In genomic region chr13:97837443-97838000, GRCm38 (mm10) we compare ENCODE assay signal across 10 mouse cellular contexts.
DNase-seq lines count a peak whose midpoint lies in the region; ATAC-seq lines count a peak whose summit lies in the region.
"Had no signal": no experiment of that assay in that cellular context is flagged by ENCODE, and none has a peak within 500 bp of the region (broad histone marks: within the 10 kb centered on the region; RNA-seq: fewer than 3 reads in every experiment).

No protein-coding gene starts in this region.

- no peaks in the 10 kb centered on the region for H3K36me3 ChIP-seq in heart, embryonic 11.5 days (ENCODE audit: control insufficient read depth, insufficient read depth, low read length)
- H3K36me3 ChIP-seq in intestine, embryonic 16.5 days (ENCODE audit: control insufficient read depth, insufficient read depth, low read length) = no peaks in the 10 kb centered on the region
- H3K36me3 ChIP-seq: forebrain, embryonic 15.5 days had no signal

- 42% methylated on average over 7 of the region's 7 CpGs for WGBS in heart, embryonic 11.5 days (ENCODE audit: insufficient replicate concordance)
- 29% methylated on average over 7 of the region's 7 CpGs for WGBS in intestine, embryonic 16.5 days

- peaks cover 5% of the 10 kb centered on the region; the same call in 1 of the 2 replicates for H3K4me1 ChIP-seq in heart, embryonic 11.5 days (ENCODE audit: control insufficient read depth, insufficient read depth, low read length)
- peaks cover 5% of the 10 kb centered on the region for H3K4me1 ChIP-seq in intestine, embryonic 16.5 days (ENCODE audit: control insufficient read depth, insufficient read depth, low read length)

- no peak overlapping the region for H3K9ac ChIP-seq in heart, embryonic 11.5 days (ENCODE audit: low read depth, low read length)
- no peak overlapping the region for H3K9ac ChIP-seq in intestine, embryonic 16.5 days (ENCODE audit: low read depth, low read length)
- H3K9ac ChIP-seq: forebrain, embryonic 15.5 days had no signal

- no peak overlapping the region for H3K27ac ChIP-seq in heart, embryonic 11.5 days (ENCODE audit: low read depth, low read length)
- no peak overlapping the region for H3K27ac ChIP-seq in intestine, embryonic 16.5 days (ENCODE audit: low read length)
- H3K27ac ChIP-seq: forebrain, embryonic 15.5 days had no signal

- H3K9me3 ChIP-seq in heart, embryonic 11.5 days (replicated peaks; ENCODE audit: control insufficient read depth, low read length) = no peaks in the 10 kb centered on the region
- H3K9me3 ChIP-seq in intestine, embryonic 16.5 days (ENCODE audit: control insufficient read depth, low read length) = no peaks in the 10 kb centered on the region
- H3K9me3 ChIP-seq: forebrain, embryonic 15.5 days had no signal

- no peaks in the 10 kb centered on the region for H3K27me3 ChIP-seq in heart, embryonic 11.5 days (ENCODE audit: control insufficient read depth, insufficient read depth, low read length)
- no peaks in the 10 kb centered on the region for H3K27me3 ChIP-seq in intestine, embryonic 16.5 days (replicated peaks; ENCODE audit: control insufficient read depth, insufficient read depth, low read length)
- H3K27me3 ChIP-seq: forebrain, embryonic 15.5 days had no signal

- no peak overlapping the region for H3K4me3 ChIP-seq in heart, embryonic 11.5 days (ENCODE audit: low read depth, low read length)
- no peak overlapping the region for H3K4me3 ChIP-seq in intestine, embryonic 16.5 days (ENCODE audit: low read length)
- H3K4me3 ChIP-seq: forebrain, embryonic 15.5 days had no signal

- peak; percentile 51 for DNase-seq in heart, adult 8-10 months (ENCODE audit: low spot score)
- DNase-seq in adrenal gland, postnatal 36 days = peak; percentile 13 to 38
- peak; percentile 28 for DNase-seq in lung, postnatal 25 days (ENCODE audit: low spot score)
- DNase-seq in thymus, postnatal 10 days (ENCODE audit: low spot score in 2 of 2) = no peak
- no peak for DNase-seq in frontal cortex, postnatal 36 days (ENCODE audit: low spot score in 2 of 2)
- DNase-seq: cerebellum, adult 11 months had no signal

- H3K4me2 ChIP-seq in heart, embryonic 11.5 days = no peak overlapping the region
- no peak overlapping the region for H3K4me2 ChIP-seq in intestine, embryonic 16.5 days (ENCODE audit: low read depth, low read length)
- H3K4me2 ChIP-seq: forebrain, embryonic 15.5 days had no signal

- ATAC-seq in heart, embryonic 11.5 days (replicated peaks; ENCODE audit: insufficient number of reproducible peaks, low FRiP score, low TSS enrichment) = no peak
- ATAC-seq in intestine, embryonic 16.5 days = peak; percentile 56
- ATAC-seq in inflammation-experienced regulatory T-cells, adult 6 months = no peak
- ATAC-seq: forebrain, embryonic 15.5 days had no signal

Comparison
In these comparisons a context has a peak if more than half of its experiments do, and no peak if none do; other contexts are left out.
1. DNase-seq: peak in heart, adult 8-10 months (single experiment), adrenal gland, postnatal 36 days (2 of 2) and lung, postnatal 25 days (single experiment); none in thymus, postnatal 10 days (0 of 2) and frontal cortex, postnatal 36 days (0 of 2).